Mouse (Mus musculus) embryo, embryonic 11.5 days (tissue): ENCODE measurements around the gene Gm3095.
"Not testable (repeated sequence)": the region's sequence is repeated elsewhere in the genome, so short reads cannot be mapped to it uniquely, and the experiment has no call there.

Experiments
- DNase-seq: peaks from one replicate; pipeline ENCODE4 v3.0.0-alpha.2; 2012; ENCODE audit warnings: low read depth, low spot score

Gene Gm3095

GRCm38 (mm10) chr14:3963247-3963646 is at the start of gene Gm3095:
Gene Gm3095, plus strand, starts transcription at chr14:3963547.
- DNase-seq = not testable (repeated sequence)

- DNase-seq = not testable (repeated sequence)
Measured at GRCm38 (mm10) chr14:3931456-3931855, 31.9 kb upstream of the Gm3095 start, which contains the start of gene Gm3029. Gene Gm3029, plus strand, starts transcription at chr14:3931756.

GRCm38 (mm10) chr14:3998094-3998493 is 34.7 kb downstream of the Gm3095 start, which contains the start of gene Gm3099:
Gene Gm3099, plus strand, starts transcription at chr14:3998394.
- DNase-seq = not testable (repeated sequence)
